Mouse (Mus musculus): ENCODE data around the gene Gm14288. TPM values are rescaled to one million over a fixed set of nuclear protein-coding genes. Genes with fewer than 3 reads are reported as not detected.
"Not testable (repeated sequence)": the region's sequence is repeated elsewhere in the genome, so short reads cannot be mapped to it uniquely, and the experiment has no call there.

The Gm14288 gene
- not detected in 2 replicates for polyA plus RNA-seq (2012; ENCODE audit: insufficient read depth, insufficient read length, missing spikeins)

GRCm38 (mm10) chr2:175800993-175801392, at the start of gene Gm14288:
Gene Gm14288, minus strand, starts transcription at chr2:175801093.
- not testable (repeated sequence) for H3K4me3 ChIP-seq (ENCODE audit: insufficient read depth, low read length); H3K4me1 ChIP-seq (ENCODE audit: control insufficient read depth, insufficient read depth, low read length); H3K27ac ChIP-seq (ENCODE audit: insufficient read depth, low read depth, low read length)

GRCm38 (mm10) chr2:175741237-175741636, 59.7 kb downstream of the Gm14288 start, which contains the start of gene Gm2007:
Gene Gm2007, plus strand, starts transcription at chr2:175741537.
- H3K4me1 ChIP-seq (ENCODE audit: control insufficient read depth, insufficient read depth, low read length); H3K4me3 ChIP-seq (ENCODE audit: insufficient read depth, low read length); H3K27ac ChIP-seq (ENCODE audit: insufficient read depth, low read depth, low read length): not testable (repeated sequence)

Other genes starting within 250 kb of the Gm14288 start
- gene Gm11007, start 157.1 kb downstream of the Gm14288 start, polyA plus RNA-seq (2012; ENCODE audit: insufficient read depth, insufficient read length, missing spikeins), result not detected in 2 replicates
- not detected in 2 replicates for gene Zfp969, start 97.4 kb downstream of the Gm14288 start, polyA plus RNA-seq (2012; ENCODE audit: insufficient read depth, insufficient read length, missing spikeins)
- gene Gm2007, start 59.6 kb downstream of the Gm14288 start, polyA plus RNA-seq (2012; ENCODE audit: insufficient read depth, insufficient read length, missing spikeins), result not detected in 2 replicates
- 8.3 and 18.6 TPM in 2 replicates for gene Gm6710, start 68.1 kb upstream of the Gm14288 start, polyA plus RNA-seq (2012; ENCODE audit: insufficient read depth, insufficient read length, missing spikeins)
- 10.5 and 11.5 TPM in 2 replicates for gene Zfp966, start 130.0 kb upstream of the Gm14288 start, polyA plus RNA-seq (2012; ENCODE audit: insufficient read depth, insufficient read length, missing spikeins)
- 1.4 and 3.8 TPM in 2 replicates for gene Gm2026, start 164.2 kb upstream of the Gm14288 start, polyA plus RNA-seq (2012; ENCODE audit: insufficient read depth, insufficient read length, missing spikeins)

Data from bone marrow macrophage, adult 2 months (primary cell).